Mouse (Mus musculus) cerebellum, adult 9-11 months (tissue): ENCODE measurements at regions not wholly inside any gene's neighbourhood (a gene's known extent, or its start where the extent isn't known, plus 50 kb on each side); places are given as distances from the start of the nearest gene placed in this dataset.
A peak's percentile ranks its signal among the peaks of the same experiment; 100 is the strongest.

Experiments used
- DNase-seq: peaks from one replicate; pipeline ENCODE4 v3.0.0; 2022

DNA sequence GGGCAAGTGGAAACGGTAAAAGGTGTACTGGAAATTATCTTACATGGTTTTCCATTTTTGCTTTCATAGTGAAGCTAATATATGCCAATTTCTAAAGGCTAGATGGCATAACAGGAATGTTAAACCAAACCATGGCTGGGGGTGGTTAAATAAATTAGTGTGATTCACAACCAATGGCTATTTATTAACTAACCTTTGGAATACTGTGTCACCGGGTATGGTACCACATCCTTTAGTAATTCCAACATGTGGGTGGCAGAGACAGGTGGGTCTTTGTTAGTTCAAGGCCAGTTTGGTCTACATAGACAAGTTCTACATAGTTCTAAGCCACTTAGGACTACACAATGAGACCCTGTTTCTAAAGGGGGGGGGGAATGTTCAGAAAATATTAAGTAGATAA lies 179.8 kb upstream of the Plxnc1 start:
- DNase-seq: no peak

DNA sequence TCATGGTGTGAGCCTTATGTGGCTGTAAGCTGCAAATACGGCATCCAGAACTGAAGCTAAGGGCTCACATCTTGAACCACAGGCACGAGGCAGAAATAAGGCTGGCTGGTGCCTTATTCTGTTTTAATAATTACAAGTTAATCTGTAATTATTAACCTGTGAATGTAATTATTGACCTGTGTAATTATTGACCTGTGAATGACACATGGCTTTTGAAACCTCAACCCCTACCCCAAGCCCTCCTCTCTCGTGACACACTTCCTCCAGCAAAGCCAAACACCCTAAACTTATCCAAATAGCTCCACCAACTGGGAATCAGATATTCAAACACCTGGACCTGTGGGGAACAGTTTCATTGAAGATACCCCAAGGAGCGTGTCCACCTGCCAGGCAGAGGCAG lies 175.4 kb upstream of the Plxnc1 start:
- no peak for DNase-seq

DNA sequence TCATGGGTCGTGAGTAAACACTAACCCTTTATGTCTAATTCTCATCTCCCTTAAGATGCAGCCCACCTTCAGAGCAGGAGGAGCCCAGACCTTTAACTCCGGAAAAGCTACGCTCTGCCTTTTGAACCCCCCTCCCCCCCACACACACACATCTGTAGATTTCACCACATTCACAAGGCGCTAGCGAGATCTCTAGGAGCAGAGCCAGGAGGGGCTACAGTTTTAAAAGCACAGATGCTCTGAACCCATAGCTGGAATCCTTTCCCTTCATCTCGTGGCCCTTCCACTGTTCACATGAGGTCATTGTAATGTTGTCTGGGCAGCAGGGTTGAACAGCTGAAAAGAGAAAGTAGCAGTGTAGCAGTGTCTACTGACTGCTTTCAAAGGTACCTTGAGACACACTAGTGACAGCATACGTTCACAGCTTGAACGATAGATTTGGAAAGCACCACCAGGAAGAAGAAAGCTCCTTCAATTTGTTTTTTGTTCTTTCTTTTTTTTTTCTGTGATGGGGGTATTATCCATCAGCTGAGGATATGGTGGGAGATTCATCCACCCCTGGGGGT lies 174.2 kb upstream of the Plxnc1 start:
- no peak for DNase-seq

DNA sequence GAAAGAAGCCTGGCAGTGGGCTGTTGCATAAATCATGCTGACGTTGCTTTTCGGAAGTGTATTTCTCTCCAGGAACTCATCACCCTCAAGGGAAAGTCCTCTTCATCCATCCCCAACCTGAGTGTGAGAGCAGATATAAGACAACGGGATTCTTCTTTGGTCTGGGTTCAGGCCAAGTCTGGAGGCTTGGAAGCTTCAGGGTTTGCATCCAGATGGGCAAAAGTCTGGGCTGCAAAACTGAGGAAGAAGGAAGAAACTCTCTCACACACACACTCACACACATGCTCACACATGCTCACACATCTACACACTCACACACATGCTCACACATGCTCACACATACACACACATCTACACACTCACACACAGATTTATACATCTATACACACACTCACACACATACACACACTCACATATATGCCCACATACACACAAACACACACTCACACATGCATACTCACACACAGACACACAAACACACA lies 173.1 kb upstream of the Plxnc1 start:
- DNase-seq: no peak

DNA sequence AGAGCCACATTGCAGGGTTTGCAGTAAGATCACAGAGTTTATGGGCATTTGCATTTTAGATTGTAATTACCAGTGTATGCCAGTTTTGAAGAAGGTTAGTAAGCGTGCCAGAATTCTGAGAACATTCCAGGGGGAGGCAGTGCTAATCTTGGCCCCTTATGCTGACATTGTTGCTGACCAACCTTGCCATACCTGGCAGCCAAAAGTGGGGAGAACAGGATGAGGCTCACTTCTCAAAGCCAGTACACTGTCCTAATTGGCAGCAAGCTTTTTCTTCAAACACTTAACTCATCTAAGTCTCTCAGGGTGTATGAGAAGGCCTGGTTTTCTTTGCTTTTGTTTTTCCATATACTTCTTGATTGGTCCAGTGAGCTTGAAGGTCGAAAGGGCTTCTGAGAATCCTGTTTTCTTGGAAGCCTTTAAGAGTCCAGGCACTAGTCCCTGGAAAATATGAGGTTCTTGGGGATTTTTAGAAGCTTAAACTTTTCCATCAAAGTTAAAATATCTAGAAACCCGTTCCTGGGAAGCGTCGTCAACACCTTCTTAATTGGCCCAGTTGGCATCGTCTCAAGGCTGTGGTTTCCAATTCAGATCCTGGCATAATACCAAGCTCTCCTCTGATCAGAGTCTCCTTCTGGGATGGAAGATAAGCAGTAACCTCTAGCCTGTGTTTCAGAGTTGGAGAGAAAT lies 172.6 kb upstream of the Plxnc1 start:
- no peak for DNase-seq

DNA sequence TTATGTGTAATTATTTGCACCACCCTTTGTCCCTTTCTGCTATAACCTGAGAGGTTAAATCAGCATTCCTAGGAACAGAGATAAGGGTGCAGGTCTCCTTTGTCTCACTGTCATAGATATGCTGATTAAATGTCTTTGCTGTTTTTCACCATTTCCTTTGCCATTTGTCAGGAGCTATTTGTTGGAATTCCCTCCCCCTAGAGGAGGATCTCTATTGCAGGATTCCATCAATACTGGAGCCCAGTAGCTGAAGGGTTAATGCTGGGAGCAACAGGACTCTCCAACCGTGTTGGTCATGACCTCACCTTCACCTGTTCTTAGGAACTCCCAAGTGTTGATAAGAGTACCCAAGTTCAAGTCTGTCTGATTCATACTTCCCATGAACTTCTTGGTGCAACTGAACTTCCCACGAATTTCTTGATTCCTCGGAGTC lies 172.0 kb upstream of the Plxnc1 start:
- no peak for DNase-seq

DNA sequence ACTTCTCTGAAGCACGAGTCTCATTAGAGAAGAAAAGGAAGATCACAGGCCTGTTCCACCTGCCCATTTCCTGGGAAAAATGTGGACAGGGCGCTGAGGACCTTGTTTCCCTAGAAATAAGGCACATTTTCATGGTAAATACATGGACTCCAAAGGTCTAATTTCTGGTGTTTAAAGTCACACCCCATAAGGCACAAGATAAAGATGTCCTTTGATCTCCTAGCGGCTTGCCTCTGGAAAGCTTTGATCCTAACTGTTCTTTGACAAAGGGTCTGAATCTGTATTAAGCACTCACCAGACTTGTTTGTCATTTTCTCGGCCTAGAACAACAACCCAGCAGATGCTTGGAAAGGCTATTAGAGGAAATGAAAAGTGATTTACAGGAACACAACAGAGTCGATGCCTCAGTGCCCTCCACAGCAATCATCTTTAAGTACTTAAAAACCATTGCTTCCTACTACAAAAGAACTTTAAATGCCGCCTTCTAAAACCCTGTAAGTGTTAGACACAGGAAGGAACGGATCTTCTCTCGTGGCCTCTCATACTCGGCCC lies 168.3 kb upstream of the Plxnc1 start:
- no peak for DNase-seq

DNA sequence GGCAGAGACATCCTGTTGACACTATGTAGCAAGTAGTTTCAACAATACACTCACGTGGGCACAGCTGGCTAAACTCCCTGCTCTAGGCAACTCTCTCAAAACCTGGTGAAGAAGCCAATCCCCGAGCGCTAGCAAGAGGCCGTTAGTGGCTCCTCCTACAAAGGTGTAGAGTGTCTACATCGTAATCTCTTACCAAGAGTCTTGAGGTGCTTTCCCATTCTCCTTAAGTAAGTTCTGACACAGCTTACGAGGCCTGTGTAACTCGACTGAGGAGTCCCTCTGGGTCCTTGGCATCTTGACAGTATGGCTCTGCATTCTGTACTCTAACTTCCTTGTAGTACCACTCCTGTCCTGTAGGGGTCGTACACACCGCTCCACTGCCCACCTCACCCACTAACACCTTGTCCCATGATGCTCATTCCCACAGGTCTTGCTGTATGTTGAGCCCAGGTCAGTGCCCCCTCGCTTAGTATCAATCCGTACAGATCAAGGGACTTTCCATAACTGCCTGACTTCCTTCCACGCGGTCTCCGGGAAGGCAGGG lies 167.7 kb upstream of the Plxnc1 start:
- DNase-seq: no peak

DNA sequence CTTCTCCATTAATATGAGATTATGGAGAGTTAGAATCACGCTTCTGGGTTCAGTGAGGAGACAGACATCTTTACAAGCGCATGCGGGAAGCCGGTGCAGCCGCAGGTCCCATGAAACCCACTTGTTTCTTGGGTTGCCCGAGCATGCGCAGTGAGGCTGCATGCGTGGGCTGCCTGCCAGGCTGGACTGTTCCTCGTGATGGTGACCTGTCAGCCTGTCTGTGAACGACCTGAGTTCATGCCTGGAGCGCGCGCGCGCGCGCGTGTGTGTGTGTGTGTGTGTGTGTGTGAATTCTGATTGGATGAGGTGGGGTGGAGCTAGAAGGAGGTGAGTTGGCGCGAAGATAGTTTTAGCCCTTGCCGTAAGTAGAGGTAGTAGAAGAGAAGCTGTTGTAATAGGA lies 166.2 kb upstream of the Plxnc1 start:
- DNase-seq: no peak

DNA sequence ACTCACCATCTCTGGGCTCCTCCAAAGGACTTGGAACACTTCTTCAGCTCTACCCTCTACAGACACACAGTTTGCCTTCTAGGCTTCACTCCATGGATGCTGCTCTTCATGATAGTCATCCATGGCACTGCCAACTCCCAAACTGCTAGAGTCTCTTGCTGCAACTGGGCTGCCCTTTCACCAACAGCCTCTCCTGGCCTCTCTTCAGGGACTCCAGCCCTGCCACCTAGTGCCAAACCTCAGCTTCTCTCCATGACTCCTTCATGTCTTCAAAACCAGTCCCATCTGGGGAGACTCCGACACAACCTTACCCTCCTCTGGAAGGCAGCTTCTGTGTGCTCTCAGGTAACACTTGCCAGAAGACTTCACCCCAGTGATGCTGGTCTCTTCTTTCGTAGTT lies 164.9 kb upstream of the Plxnc1 start:
- no peak for DNase-seq

DNA sequence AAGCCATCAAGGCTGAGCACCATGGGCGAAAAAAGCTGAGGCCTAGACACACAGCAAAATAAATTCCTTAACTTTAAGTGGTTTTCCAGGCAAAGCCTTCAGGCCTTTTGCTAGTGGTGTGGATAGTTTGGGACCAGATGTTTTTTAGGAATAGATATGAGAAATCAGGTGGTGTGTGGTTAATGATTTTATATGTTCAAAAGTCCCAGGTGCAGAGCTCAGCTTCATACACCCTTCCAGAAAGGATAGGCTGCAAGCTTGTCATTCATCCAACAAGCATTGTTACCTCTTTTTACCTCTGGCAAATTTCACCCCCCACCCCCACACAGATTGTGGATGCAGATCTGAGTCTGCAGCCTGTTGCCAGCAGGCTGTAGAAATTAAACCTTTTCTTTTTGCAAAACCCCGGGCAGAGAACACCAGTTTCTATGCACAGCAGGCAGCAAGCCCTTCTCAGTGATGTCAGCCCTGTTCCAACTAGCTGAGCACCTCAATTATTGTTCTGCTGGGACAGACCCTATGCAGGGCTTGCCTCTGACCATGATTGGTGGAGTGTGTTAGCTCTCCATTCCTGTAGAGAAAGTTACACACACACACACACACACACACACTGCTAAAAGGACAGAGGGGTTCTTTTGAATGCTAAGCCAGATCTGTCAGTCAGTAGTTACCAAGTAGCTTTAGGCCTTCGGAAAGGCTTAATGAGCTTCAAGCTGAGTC lies 163.1 kb upstream of the Plxnc1 start:
- no peak for DNase-seq

DNA sequence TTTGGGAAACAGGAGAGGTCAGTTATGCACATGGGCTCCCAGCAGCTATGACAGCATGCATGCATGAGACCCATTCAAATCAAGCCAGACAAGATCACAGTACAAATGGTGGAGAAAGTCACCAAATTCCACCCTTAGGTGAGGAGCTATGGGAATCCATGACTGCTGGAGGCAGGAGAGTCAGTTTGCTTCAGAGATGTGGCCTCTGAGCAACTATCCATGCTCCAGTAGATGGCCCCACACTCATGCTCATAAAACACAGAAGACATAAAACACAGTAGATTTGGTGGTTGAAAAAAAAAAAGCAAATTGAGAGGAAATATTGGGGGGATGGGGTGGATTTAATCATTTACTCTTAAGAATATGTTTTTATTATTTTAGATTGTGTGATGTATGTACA lies 159.2 kb upstream of the Plxnc1 start:
- peak; percentile 11 for DNase-seq

DNA sequence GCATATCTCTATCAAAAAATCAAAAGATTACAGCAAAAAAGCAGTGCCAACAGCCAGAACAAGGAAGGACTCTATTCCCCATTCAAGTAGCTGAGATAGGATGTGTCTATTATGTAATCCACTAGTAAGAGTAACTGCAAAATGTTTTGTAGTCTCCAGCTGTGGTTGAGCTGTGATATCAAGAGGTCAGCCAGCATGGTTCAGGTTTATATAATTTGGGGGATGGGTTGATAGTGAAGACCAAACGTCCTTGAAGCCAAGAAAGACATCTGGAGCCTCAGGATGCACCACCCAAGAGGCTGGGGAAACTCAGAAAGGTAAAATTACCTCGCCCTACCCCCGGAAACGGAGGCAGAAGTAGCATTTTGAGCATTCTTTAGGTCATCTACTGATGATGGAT lies 158.3 kb upstream of the Plxnc1 start:
- no peak for DNase-seq

DNA sequence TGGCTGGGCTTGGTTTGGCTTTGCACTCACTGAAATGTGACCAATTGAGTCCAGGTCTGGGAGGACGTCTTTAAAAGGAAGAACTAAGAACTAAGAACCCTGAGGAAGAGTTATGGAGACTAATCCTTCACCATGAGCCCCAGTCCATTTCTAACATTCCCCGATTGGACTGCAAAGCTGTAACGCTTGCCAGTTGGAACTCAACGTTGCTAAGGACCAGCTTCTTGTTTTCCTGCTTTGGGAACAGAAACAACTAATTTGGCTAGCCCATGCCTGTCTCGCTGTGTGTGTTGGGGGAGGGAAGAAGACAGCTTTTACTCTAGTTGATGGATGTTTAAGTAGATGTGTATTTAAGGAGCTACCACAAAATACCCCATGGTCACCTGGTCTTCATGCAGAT lies 155.3 kb upstream of the Plxnc1 start:
- no peak for DNase-seq

DNA sequence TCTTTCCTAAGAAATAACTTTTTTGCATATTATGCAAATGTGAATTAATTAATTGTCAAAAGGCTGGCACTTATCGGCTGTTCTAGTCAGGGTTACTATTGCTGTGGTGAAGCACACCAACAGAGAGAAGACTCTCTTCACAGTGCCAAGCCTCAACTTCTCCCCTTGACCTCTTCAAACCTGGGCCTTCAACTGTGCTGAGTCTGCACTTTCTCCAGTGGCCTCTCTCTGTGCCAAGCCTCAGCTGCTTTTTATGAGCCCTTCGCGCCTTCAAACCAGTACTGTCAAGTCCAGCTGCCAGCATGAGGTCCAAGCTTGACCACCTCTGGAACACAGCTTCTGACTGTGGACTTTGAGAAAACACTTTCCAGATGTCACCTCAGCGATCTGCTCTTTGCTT lies 151.2 kb upstream of the Plxnc1 start:
- no peak for DNase-seq

DNA sequence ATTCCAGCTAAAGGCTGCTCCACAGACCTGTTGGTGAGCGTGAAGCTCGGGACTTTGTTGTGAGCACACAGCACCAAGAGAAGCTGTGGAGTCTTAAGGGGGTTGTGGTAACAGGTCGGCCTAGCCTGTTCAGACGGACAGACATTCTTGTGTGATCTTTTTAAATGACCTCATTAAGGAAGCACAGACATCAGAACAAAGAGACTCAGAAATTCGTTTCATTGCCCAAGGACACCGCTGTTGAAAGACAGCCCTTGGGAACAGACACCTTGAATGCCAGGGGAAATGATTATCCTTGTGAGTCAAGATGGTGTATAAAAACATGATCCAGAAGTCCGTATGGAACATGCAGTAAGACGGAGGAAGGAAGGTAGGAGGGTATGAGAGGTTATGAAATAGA lies 150.1 kb upstream of the Plxnc1 start:
- DNase-seq: no peak

DNA sequence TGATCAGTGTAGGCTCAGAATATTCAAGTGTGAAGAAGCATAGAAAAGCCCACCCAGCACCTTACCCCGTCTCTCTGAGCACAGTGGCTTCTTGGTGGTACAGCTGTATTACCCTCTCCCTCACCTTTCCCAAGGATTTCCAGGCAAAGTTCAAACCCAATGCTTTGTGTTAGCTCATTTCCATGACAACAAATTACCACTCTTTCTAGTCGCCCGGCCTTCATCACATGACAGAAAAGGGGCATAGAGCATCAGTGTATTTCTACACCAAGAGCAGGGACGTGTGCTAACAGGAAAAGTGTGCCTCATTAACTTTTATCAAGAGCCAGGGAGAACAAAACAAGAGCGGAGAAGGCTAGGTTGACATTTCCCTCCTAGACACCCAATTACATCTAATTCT lies 148.6 kb upstream of the Plxnc1 start:
- no peak for DNase-seq

DNA sequence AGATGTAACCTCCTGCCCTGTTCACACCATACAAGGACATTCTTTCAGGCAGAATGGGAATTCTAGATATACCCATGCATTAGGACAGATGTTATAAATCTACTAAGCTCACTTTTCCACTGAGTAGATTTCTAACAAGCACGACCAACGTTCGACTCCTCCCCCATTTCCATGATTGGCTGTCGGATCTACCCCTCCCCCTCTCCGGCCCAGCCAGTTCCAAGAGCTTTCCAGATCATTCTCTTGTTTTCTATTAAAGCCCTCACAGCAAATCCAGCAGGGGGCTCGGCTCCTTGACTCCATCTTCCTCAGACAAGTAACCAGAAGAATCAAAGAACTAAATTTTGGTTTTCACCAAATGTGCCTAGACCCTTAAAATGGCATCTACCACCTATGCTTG lies 146.5 kb upstream of the Plxnc1 start:
- DNase-seq: no peak

DNA sequence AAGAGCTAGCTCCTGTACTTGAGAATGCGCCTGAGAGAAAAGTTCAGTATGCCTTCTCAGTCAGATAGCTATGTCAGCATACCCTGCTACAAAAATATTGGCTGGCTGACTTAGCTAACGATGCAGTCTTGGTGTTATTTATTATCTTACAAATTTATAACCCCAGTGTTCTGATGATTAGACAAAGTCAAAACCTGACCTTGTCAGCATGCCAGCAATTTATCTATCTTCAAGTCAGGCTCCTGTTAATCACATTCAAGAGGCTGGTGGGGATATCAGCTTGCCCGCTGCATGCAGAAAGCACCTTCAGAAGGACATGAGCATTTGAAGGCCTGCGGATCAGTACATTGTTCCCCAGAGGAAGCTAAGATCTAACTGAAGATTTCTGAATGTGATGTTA lies 146.0 kb upstream of the Plxnc1 start:
- no peak for DNase-seq

DNA sequence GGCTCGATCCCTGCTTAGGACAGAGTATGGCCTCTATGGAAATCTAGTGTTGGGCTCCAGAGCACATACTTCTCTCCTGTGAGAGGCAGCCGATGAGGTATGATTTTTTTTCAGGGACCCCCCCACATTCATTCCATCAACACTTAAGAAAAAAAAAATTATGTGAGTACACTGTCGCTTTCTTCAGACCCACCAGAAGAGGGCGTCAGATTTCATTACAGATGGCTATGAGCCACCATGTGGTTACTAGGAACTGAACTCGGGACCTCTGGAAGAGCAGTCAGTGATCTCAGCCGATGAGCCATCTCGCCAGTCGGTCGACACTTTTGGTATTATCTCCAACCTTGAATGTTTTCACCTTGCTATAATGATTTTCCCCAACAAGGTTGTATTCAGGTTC lies 145.4 kb upstream of the Plxnc1 start:
- DNase-seq: no peak

DNA sequence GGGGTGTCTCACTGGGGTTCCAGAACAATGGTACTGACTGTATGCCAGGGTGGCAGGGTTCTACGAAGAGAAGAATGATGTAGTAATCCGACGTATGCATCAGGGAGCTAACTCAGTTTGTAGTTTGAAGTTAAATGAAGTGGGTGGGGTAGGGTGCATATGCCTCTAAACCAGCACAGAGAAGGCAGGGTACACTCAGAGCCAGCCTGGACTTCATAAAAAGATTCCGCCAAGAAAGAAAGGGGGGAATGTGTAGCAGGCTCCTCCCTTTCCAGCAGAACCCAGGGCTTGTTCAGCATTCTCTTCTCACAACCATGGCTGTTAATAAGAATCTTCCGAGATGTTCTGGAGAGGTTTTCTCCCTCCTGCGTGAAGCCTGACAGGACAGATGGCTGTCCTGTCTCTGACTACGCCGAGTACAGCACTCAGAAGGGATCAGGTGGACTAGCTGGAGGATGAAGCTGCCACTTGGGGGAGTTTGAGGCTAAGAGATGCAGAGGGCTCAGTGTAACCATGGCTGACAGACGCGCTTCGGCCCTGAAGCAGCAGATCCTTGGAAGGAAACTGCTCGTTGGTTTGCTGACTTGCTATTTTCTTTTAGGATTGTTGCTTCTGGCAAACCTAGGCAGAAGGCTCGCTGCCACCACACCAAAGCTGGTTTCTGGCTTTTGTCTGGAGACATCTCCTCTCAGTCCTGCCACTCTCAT lies 143.4 kb upstream of the Plxnc1 start:
- DNase-seq: peak; percentile 63

DNA sequence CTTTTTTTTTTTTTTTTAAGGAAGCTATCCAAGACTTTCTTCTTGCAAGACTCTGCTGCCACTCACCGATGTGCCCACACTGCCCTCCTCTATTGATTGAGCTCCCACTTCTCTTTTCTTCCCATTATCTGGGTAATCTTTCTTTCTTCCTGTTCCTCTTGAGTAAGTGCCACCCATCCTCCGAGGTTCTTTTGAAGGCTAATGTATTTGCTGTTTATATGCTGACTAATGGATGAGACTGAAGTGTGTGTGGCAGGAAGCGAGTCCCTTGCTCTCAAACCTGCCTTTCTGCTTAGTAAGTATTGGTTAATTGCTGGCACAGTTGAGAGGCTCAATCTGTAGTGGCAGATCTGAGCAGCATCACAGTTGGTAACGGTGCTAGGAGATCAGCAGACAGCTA lies 142.1 kb upstream of the Plxnc1 start:
- no peak for DNase-seq

DNA sequence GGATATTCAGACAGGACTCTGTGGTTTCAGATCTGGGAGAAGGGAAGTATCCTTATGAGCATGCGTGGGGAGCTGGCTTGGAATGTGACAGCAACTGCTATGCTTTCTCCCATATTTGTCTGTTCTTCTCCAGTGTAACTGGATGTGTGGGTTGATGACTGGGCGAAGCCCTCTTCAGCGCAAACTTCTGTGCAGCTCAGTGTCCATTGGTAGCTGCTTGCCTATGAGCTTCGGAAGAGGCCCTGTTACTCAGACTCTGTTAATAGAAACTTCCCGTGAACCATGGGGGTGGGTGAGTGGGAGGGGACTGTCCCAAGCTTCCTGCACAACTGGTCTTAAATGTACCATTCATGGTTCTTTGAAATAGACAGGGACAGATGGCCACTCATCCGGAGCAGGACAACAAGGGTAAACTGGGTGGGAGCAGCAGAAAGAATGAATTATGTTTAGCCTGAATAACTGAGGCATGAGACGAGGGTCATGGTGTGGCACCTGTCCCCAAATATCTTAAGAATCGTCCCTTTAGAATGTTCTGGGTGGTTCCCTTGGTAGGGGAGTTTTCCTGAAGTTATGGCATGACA lies 141.1 kb upstream of the Plxnc1 start:
- DNase-seq: no peak
